Mouse (Mus musculus) embryonic facial prominence, embryonic 12.5 days (tissue): ENCODE data around the gene Cplx2. TPM values are rescaled to one million over a fixed set of nuclear protein-coding genes. Genes with fewer than 3 reads are reported as not detected.

ENCODE experiments used
- ATAC-seq: fragments of 200-750 bp; cut with Nextera tagmentation; 2 replicates; pipeline ENCODE4 v1.8.0; 2017; ENCODE audit not compliant: insufficient number of reproducible peaks, insufficient read depth, low FRiP score, low TSS enrichment
- H3K27ac ChIP-seq: fragments of 300-500 bp; sonication (generic); 2 replicates; pipeline ENCODE4 v1.5.1; 2016; ENCODE audit warnings: mild to moderate bottlenecking
- H3K27me3 ChIP-seq: fragments of 300-500 bp; sonication (generic); 2 replicates; pipeline ENCODE4 v1.6.1; 2016; ENCODE audit warnings: mild to moderate bottlenecking, moderate library complexity
- H3K36me3 ChIP-seq: fragments of 300-500 bp; sonication (generic); 2 replicates; pipeline ENCODE4 v1.6.1; 2016; ENCODE audit warnings: mild to moderate bottlenecking
- H3K4me1 ChIP-seq: fragments of 300-500 bp; sonication (generic); 2 replicates; pipeline ENCODE4 v1.6.1; 2016
- H3K4me2 ChIP-seq: fragments of 300-500 bp; sonication (generic); replicated peaks from 2 replicates; pipeline ENCODE4 v1.6.1; 2016; ENCODE audit warnings: mild to moderate bottlenecking, moderate library complexity
- H3K4me3 ChIP-seq: fragments of 300-500 bp; sonication (generic); 2 replicates; pipeline ENCODE4 v1.5.1; 2016; ENCODE audit warnings: mild to moderate bottlenecking
- H3K9ac ChIP-seq: fragments of 300-500 bp; sonication (generic); 2 replicates; pipeline ENCODE4 v1.6.1; 2016; ENCODE audit warnings: mild to moderate bottlenecking, moderate library complexity
- H3K9me3 ChIP-seq: fragments of 300-500 bp; sonication (generic); 2 replicates; pipeline ENCODE4 v1.6.1; 2016; ENCODE audit warnings: mild to moderate bottlenecking, moderate library complexity
- WGBS: fragments of 180-500 bp; shearing (Covaris S2); methylation state at CpG from one replicate; pipeline ENCODE4 v1.1.7; 2016; 5-methylcytosine and 5-hydroxymethylcytosine counted together
- polyA plus RNA-seq: library from polyadenylated mRNA; unstranded; fragments of >200 nt; fragmentation: Nextera tagmentation; extraction: Ambion mirVana; gene quantifications from 2 replicates; pipeline ENCODE4 v1.2.1, GENCODE M21; 2016

The Cplx2 gene
- polyA plus RNA-seq, 1 experiment from 2014 or later, result 8.3 TPM

GRCm38 (mm10) chr13:54371387-54372330 is 510 bp downstream of the Cplx2 start:
- H3K27ac ChIP-seq, result peak overlapping the region; percentile 72; the same call in 1 of the 2 replicates
- H3K4me1 ChIP-seq, result peaks cover 35% of the 10 kb centered on the region
- H3K27me3 ChIP-seq, result peaks cover 24% of the 10 kb centered on the region
- ATAC-seq, result peak; percentile 86
- no peaks in the 10 kb centered on the region for H3K9me3 ChIP-seq
- H3K4me2 ChIP-seq, result peak overlapping the region; percentile 61
- peak overlapping the region; percentile 25 for H3K4me3 ChIP-seq
- H3K9ac ChIP-seq, result no peak overlapping the region
- H3K36me3 ChIP-seq, result no peaks in the 10 kb centered on the region
- under 1% methylated on average over 58 of the region's 59 CpGs for WGBS

- H3K4me3 ChIP-seq, result no peak overlapping the region
- ATAC-seq, result no peak
Observed at GRCm38 (mm10) chr13:54372665-54373064, 1.5 kb downstream of the Cplx2 start.

GRCm38 (mm10) chr13:54374106-54374706 is 3.1 kb downstream of the Cplx2 start:
- H3K4me3 ChIP-seq, result no peak overlapping the region
- H3K27ac ChIP-seq, result no peak overlapping the region
- H3K27me3 ChIP-seq, result peaks cover 26% of the 10 kb centered on the region
- H3K9ac ChIP-seq, result no peak overlapping the region
- ATAC-seq, result no peak
- 44% methylated on average over 9 of the region's 9 CpGs for WGBS
- H3K4me1 ChIP-seq, result peaks cover 35% of the 10 kb centered on the region
- H3K36me3 ChIP-seq, result 0 out of 2 replicates have a peak, but pooled peaks cover under 1% of the 10 kb centered on the region
- H3K9me3 ChIP-seq, result no peaks in the 10 kb centered on the region
- no peak overlapping the region for H3K4me2 ChIP-seq

More at GRCm38 (mm10) chr13:54372665-54373064, 1.5 kb downstream of the Cplx2 start:
- Histone ChIP-seq H3K36me3 (no peaks in the 10 kb centered on the region), H3K4me1 (peaks cover 35% of the 10 kb centered on the region), H3K27ac (no peak overlapping the region), H3K9me3 (no peaks in the 10 kb centered on the region), H3K4me2 (peak overlapping the region; percentile 61), H3K27me3 (peaks cover 24% of the 10 kb centered on the region), H3K9ac (no peak overlapping the region)
- WGBS, result 4% methylated on average over 16 of the region's 16 CpGs

GRCm38 (mm10) chr13:54375497-54376495 is 4.6 kb downstream of the Cplx2 start:
- Histone ChIP-seq H3K9ac (no peak overlapping the region), H3K4me1 (peaks cover 27% of the 10 kb centered on the region), H3K27ac (no peak overlapping the region), H3K27me3 (peaks cover 15% of the 10 kb centered on the region; the same call in 1 of the 2 replicates), H3K4me3 (no peak overlapping the region), H3K4me2 (no peak overlapping the region), H3K36me3 (0 out of 2 replicates have a peak, but pooled peaks cover 3% of the 10 kb centered on the region), H3K9me3 (no peaks in the 10 kb centered on the region)
- 63% methylated on average over 11 of the region's 11 CpGs for WGBS
- no peak for ATAC-seq

- Histone ChIP-seq H3K4me2 (no peak overlapping the region), H3K4me1 (peaks cover 23% of the 10 kb centered on the region), H3K27ac (no peak overlapping the region), H3K36me3 (0 out of 2 replicates have a peak, but pooled peaks cover 3% of the 10 kb centered on the region), H3K9ac (no peak overlapping the region), H3K4me3 (no peak overlapping the region), H3K27me3 (peaks cover 15% of the 10 kb centered on the region; the same call in 1 of the 2 replicates), H3K9me3 (no peaks in the 10 kb centered on the region)
- no peak for ATAC-seq
- 78% methylated on average over 7 of the region's 7 CpGs for WGBS
Observed at GRCm38 (mm10) chr13:54376736-54377135, 5.6 kb downstream of the Cplx2 start.

GRCm38 (mm10) chr13:54378051-54378450 is 6.9 kb downstream of the Cplx2 start:
- Histone ChIP-seq H3K36me3 (0 out of 2 replicates have a peak, but pooled peaks cover 3% of the 10 kb centered on the region), H3K27ac (no peak overlapping the region), H3K4me3 (no peak overlapping the region), H3K27me3 (0 out of 2 replicates have a peak, but pooled peaks cover 11% of the 10 kb centered on the region), H3K4me1 (peaks cover 10% of the 10 kb centered on the region; the same call in 1 of the 2 replicates), H3K9me3 (no peaks in the 10 kb centered on the region), H3K4me2 (no peak overlapping the region), H3K9ac (no peak overlapping the region)
- no peak for ATAC-seq
- WGBS, result 65% methylated on average over 3 of the region's 3 CpGs

GRCm38 (mm10) chr13:54380421-54380820 is 9.3 kb downstream of the Cplx2 start:
- Histone ChIP-seq H3K36me3 (0 out of 2 replicates have a peak, but pooled peaks cover 3% of the 10 kb centered on the region), H3K4me1 (peaks cover 13% of the 10 kb centered on the region; the same call in 1 of the 2 replicates), H3K9me3 (no peaks in the 10 kb centered on the region), H3K9ac (no peak overlapping the region), H3K27me3 (0 out of 2 replicates have a peak, but pooled peaks cover 2% of the 10 kb centered on the region), H3K27ac (no peak overlapping the region), H3K4me2 (no peak overlapping the region), H3K4me3 (no peak overlapping the region)
- ATAC-seq, result no peak
- 74% methylated on average over 5 of the region's 5 CpGs for WGBS

GRCm38 (mm10) chr13:54381396-54381795 is 10.2 kb downstream of the Cplx2 start:
- ATAC-seq, result no peak
- Histone ChIP-seq H3K4me3 (no peak overlapping the region), H3K9me3 (no peaks in the 10 kb centered on the region), H3K4me1 (peaks cover 8% of the 10 kb centered on the region; the same call in 1 of the 2 replicates), H3K9ac (no peak overlapping the region), H3K27me3 (0 out of 2 replicates have a peak, but pooled peaks cover 2% of the 10 kb centered on the region), H3K36me3 (0 out of 2 replicates have a peak, but pooled peaks cover 3% of the 10 kb centered on the region), H3K27ac (no peak overlapping the region), H3K4me2 (no peak overlapping the region)
- 85% methylated on average over 8 of the region's 8 CpGs for WGBS

- H3K4me1 ChIP-seq, result peaks cover 7% of the 10 kb centered on the region; the same call in 1 of the 2 replicates
- H3K27me3 ChIP-seq, result 0 out of 2 replicates have a peak, but pooled peaks cover 2% of the 10 kb centered on the region
- H3K36me3 ChIP-seq, result 0 out of 2 replicates have a peak, but pooled peaks cover 3% of the 10 kb centered on the region
- H3K27ac ChIP-seq, result no peak overlapping the region
- H3K9me3 ChIP-seq, result no peaks in the 10 kb centered on the region
- no peak overlapping the region for H3K9ac ChIP-seq
- H3K4me2 ChIP-seq, result no peak overlapping the region
- no peak for ATAC-seq
- H3K4me3 ChIP-seq, result no peak overlapping the region
- 73% methylated on average over 5 of the region's 5 CpGs for WGBS
Observed at GRCm38 (mm10) chr13:54383531-54383930, 12.4 kb downstream of the Cplx2 start.

- 30% methylated on average over 5 of the region's 5 CpGs for WGBS
- Histone ChIP-seq H3K9ac (no peak overlapping the region), H3K9me3 (no peaks in the 10 kb centered on the region), H3K4me3 (no peak overlapping the region), H3K4me1 (peaks cover 7% of the 10 kb centered on the region; the same call in 1 of the 2 replicates), H3K27me3 (no peaks in the 10 kb centered on the region), H3K36me3 (no peaks in the 10 kb centered on the region), H3K27ac (no peak overlapping the region), H3K4me2 (no peak overlapping the region)
- ATAC-seq, result no peak
Observed at GRCm38 (mm10) chr13:54384518-54384917, 13.4 kb downstream of the Cplx2 start.
